Mouse (Mus musculus) stomach, postnatal 0 days (tissue): ENCODE measurements around the gene Ptpra. TPM values are rescaled to one million over a fixed set of nuclear protein-coding genes. Genes with fewer than 3 reads are reported as not detected.
"Not testable (repeated sequence)": the region's sequence is repeated elsewhere in the genome, so short reads cannot be mapped to it uniquely, and the experiment has no call there.

Experiments used
- ATAC-seq: fragments of 200-750 bp; cut with Nextera tagmentation; 2 replicates; pipeline ENCODE4 v1.8.0; 2017; ENCODE audit not compliant: low FRiP score, low TSS enrichment
- DNase-seq: peaks from one replicate; pipeline ENCODE4 v3.0.0-alpha.2; 2016; ENCODE audit warnings: low spot score
- H3K27ac ChIP-seq: fragments of 300-500 bp; sonication (generic); replicated peaks from 2 replicates; pipeline ENCODE4 v1.5.1; 2014; ENCODE audit warnings: mild to moderate bottlenecking, control low read depth
- H3K27me3 ChIP-seq: fragments of 300-500 bp; sonication (generic); 2 replicates; pipeline ENCODE4 v1.6.1; 2014; ENCODE audit warnings: low read length; ENCODE audit not compliant: control insufficient read depth, insufficient read depth
- H3K36me3 ChIP-seq: fragments of 300-500 bp; sonication (generic); 2 replicates; pipeline ENCODE4 v1.6.1; 2014; ENCODE audit warnings: low read length, mixed read lengths; ENCODE audit not compliant: control insufficient read depth, insufficient read depth
- H3K4me1 ChIP-seq: fragments of 300-500 bp; sonication (generic); replicated peaks from 2 replicates; pipeline ENCODE4 v1.6.1; 2014; ENCODE audit warnings: antibody characterized with exemption; ENCODE audit not compliant: control insufficient read depth, insufficient read depth
- H3K4me2 ChIP-seq: fragments of 300-500 bp; sonication (generic); replicated peaks from 2 replicates; pipeline ENCODE4 v1.6.1; 2014; ENCODE audit warnings: low read depth, mild to moderate bottlenecking, control low read depth, moderate library complexity
- H3K4me3 ChIP-seq: fragments of 300-500 bp; sonication (generic); 2 replicates; pipeline ENCODE4 v1.5.1; 2014; ENCODE audit warnings: low read depth, low read length, control low read depth
- H3K9ac ChIP-seq: fragments of 300-500 bp; sonication (generic); 2 replicates; pipeline ENCODE4 v1.6.1; 2014; ENCODE audit warnings: mild to moderate bottlenecking, low read length, control low read depth, mixed read lengths
- H3K9me3 ChIP-seq: fragments of 300-500 bp; sonication (generic); 2 replicates; pipeline ENCODE4 v1.6.1; 2016; ENCODE audit warnings: low read length; ENCODE audit not compliant: control insufficient read depth
- CTCF ChIP-seq: IDR thresholded peaks from 2 replicates; pipeline ENCODE4 v1.5.1; 2016; ENCODE audit warnings: antibody characterized with exemption, low read depth, mild to moderate bottlenecking, moderate library complexity
- EP300 ChIP-seq: optimal IDR thresholded peaks from 2 replicates; pipeline ENCODE3; 2016; ENCODE audit warnings: antibody characterized with exemption
- WGBS: fragments of 180-500 bp; shearing (Covaris S2); extraction: QIAGEN DNeasy Blood & Tissue Kit; methylation state at CpG from one replicate; pipeline ENCODE4 v1.1.7; 2014; 5-methylcytosine and 5-hydroxymethylcytosine counted together
- polyA plus RNA-seq: library from polyadenylated mRNA; unstranded; fragments of >200 nt; fragmentation: Nextera tagmentation; extraction: Ambion mirVana; gene quantifications from 2 replicates; pipeline ENCODE4 v1.2.1, GENCODE M21; 2015

Gene Ptpra
- polyA plus RNA-seq, 1 experiment from 2014 or later, result 45.1 TPM

DNA sequence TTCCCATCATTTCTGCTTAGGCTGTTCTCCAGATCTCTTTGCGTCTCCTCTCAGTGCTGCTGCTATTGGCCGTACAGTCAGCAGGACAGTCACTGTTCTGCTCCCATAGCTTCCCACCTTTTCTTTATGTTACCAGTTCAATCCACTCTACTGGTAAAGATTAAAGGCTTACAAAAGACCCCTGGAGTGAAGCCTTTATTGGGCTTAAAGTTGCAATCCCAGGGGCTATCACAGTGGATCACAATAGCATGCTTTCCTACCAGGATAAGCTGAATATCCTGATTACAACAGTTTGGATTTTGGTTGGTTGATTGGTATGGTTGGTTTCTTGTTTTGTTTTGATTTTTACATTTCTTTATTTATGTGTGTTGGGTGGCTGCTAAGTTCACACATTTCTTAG lies 37.9 kb downstream of the Ptpra start:
- DNase-seq (no peak), ATAC-seq (no peak)
- Histone ChIP-seq H3K4me1 (no peaks in the 10 kb centered on the region), H3K9ac (no peak overlapping the region), H3K27ac (no peak overlapping the region), H3K9me3 (no peaks in the 10 kb centered on the region), H3K27me3 (no peaks in the 10 kb centered on the region), H3K36me3 (no peaks in the 10 kb centered on the region), H3K4me2 (no peak overlapping the region), H3K4me3 (no peak overlapping the region)
- TF ChIP-seq EP300 (no peak), CTCF (no peak)
- 87% methylated on average over 2 of the region's 2 CpGs for WGBS

DNA sequence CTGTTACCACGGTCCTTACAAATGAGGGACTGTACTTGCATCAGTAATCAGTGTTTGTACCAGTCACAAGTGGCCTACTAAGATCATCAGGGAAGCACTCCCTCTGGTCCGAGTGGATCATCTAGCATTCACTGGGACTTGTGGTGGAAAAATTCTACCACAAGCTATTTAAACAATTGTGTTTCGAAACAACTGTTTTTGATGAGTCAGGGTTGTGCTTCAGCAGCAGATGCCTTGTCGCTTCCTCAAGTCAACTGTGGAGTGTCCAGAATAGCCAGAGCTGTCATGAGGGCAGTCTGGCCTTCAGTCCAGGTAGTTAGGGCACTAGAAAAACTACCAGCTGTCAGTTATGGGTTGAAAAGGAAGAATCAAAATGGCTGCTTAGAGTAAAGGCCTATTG lies 38.5 kb downstream of the Ptpra start:
- Histone ChIP-seq H3K4me1 (no peaks in the 10 kb centered on the region), H3K4me2 (no peak overlapping the region), H3K9ac (no peak overlapping the region), H3K9me3 (no peaks in the 10 kb centered on the region), H3K27ac (no peak overlapping the region), H3K4me3 (no peak overlapping the region), H3K36me3 (no peaks in the 10 kb centered on the region), H3K27me3 (no peaks in the 10 kb centered on the region)
- DNase-seq, result peak; percentile 9
- WGBS, result 86% methylated on average over 4 of the region's 4 CpGs
- TF ChIP-seq CTCF (no peak), EP300 (no peak)
- ATAC-seq, result no peak

DNA sequence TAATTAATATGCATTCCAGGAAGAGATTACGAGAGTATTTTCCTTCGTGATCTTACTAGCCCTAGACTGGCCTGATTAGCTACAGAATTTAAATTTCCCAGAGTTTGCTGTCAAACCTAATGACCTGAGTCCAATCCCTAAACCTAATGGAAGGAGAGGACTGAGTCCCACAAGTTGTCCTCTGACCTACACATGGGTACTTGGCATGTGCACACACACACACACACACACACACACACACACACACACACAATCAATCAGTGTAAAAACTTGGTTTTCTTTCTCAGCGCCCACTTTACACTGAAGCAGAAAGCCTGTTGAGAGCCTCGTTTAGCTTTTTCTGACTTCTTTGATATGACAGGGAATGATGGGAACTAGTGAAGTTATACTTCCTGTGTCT lies 41.1 kb downstream of the Ptpra start:
- no peaks in the 10 kb centered on the region for H3K27me3 ChIP-seq
- DNase-seq, result no peak
- no peak overlapping the region for H3K9ac ChIP-seq
- no peaks in the 10 kb centered on the region for H3K36me3 ChIP-seq
- 73% methylated on average over 4 of the region's 4 CpGs for WGBS
- ATAC-seq, result no peak
- H3K4me1 ChIP-seq, result no peaks in the 10 kb centered on the region
- TF ChIP-seq EP300 (no peak), CTCF (no peak)
- no peak overlapping the region for H3K4me2 ChIP-seq
- no peaks in the 10 kb centered on the region for H3K9me3 ChIP-seq
- H3K27ac ChIP-seq, result no peak overlapping the region
- H3K4me3 ChIP-seq, result no peak overlapping the region

DNA sequence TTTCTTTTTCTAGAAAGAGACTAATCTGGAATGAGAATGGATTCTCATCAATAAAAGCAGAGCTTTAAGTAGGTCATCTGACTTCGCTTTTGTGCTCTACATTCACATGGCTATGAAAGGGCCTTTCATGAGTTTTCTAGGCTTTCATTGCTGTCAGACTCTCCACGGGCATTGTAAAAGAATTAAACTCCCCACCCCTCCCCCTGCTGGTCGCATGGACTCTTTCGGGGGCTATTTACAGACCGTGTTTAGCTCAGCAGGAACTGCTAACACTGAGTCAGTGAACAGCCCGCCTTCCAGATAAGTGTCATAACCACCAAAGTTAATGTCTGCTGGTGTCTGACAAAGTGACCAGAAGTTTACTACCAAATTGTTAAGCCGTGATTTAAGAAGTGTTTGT lies 41.5 kb downstream of the Ptpra start:
- WGBS, result 36% methylated on average over 7 of the region's 7 CpGs
- H3K4me3 ChIP-seq, result no peak overlapping the region
- H3K4me2 ChIP-seq, result no peak overlapping the region
- H3K9ac ChIP-seq, result no peak overlapping the region
- H3K36me3 ChIP-seq, result no peaks in the 10 kb centered on the region
- no peak overlapping the region for H3K27ac ChIP-seq
- H3K9me3 ChIP-seq, result no peaks in the 10 kb centered on the region
- ATAC-seq (no peak), DNase-seq (peak; percentile 36)
- H3K27me3 ChIP-seq, result no peaks in the 10 kb centered on the region
- no peaks in the 10 kb centered on the region for H3K4me1 ChIP-seq
- no peak for TF ChIP-seq EP300
- TF ChIP-seq CTCF, result peak; percentile 32; the same call in 1 of the 2 replicates

DNA sequence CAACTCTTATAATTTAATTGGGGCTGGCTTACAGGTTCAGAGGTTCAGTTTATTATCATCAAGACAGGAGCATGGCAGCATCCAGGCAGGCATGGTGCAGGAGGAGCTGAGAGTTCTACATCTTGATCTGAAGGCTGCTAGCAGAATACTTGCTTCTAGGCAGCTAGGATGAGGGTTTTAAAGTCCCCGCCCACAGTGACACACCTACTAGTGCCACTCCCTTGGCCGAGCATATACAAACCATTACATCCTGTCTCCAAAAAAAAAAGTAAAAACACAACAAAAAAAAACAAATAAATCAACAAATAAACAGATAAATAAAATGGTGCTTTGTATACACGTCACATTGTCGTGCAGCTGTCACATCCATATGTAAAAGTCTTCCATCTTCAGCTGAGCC lies 45.0 kb downstream of the Ptpra start:
- not testable (repeated sequence) for H3K27ac ChIP-seq, H3K36me3 ChIP-seq, H3K27me3 ChIP-seq, H3K9ac ChIP-seq, H3K9me3 ChIP-seq, ATAC-seq, H3K4me3 ChIP-seq, H3K4me2 ChIP-seq, H3K4me1 ChIP-seq
- WGBS, result 80% methylated on average over 4 of the region's 4 CpGs
- peak; percentile 3 for DNase-seq

DNA sequence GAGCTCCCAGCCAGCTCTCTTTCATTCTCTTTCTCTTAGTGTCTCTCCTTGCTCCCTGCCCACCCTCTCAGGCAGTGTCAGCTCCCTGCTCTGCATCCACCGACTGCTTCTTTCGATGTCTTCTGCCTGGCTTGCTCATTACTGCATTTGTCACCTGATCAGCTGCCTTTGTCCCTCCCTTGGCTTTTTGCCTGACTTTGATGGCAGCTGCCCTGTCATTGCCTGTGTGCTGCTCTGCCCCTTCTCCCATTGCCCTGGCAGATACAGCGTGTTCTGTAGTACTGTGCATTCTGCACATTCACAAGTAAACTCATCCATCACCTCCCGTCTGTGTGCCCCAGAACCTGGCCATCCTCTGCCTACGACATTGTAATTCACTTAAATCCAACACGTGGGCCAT lies 46.0 kb downstream of the Ptpra start:
- no peaks in the 10 kb centered on the region for H3K9me3 ChIP-seq
- ATAC-seq (no peak), DNase-seq (peak; percentile 13)
- TF ChIP-seq CTCF (no peak), EP300 (no peak)
- H3K4me2 ChIP-seq, result no peak overlapping the region
- H3K36me3 ChIP-seq, result no peaks in the 10 kb centered on the region
- H3K27me3 ChIP-seq, result no peaks in the 10 kb centered on the region
- H3K4me1 ChIP-seq, result peaks cover 5% of the 10 kb centered on the region
- H3K4me3 ChIP-seq, result no peak overlapping the region
- no peak overlapping the region for H3K27ac ChIP-seq
- no peak overlapping the region for H3K9ac ChIP-seq
- WGBS, result 40% methylated on average over 6 of the region's 6 CpGs
